Mouse (Mus musculus): ENCODE measurements around the gene Tomm6. TPM values are rescaled to one million over a fixed set of nuclear protein-coding genes. Genes with fewer than 3 reads are reported as not detected.

Tomm6 gene
- polyA plus RNA-seq, 1 experiment from 2014 or later = 324 TPM

DNA sequence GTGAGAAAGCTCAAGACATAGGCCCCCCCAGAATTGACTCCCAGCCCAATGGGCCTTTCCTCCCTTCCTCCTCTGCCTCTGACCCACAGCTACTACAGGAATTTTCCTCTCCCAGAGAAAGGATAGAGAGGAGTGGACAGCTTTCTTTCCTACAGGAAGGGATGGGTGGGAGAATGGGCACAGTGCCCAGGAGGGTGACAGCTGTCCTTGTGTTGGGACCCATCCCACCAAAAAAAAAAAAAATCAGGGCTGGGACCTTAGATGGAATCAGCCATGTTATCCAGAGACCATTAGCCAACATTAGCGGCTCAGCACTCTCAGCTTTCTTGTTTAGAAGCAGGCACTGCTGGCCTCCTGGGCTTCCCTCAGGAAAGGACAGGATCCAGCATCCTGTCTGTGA, 18.0 kb upstream of the Tomm6 start:
- TF ChIP-seq CTCF (IDR thresholded peaks at IDR 0.05) (no peak), EP300 (IDR thresholded peaks at IDR 0.05) (no peak)
- DNase-seq (ENCODE audit: low spot score) (no peak), ATAC-seq (no peak)
- H3K9me3 ChIP-seq (ENCODE audit: low read length) = no peaks in the 10 kb centered on the region
- no peak overlapping the region for H3K27ac ChIP-seq (ENCODE audit: low read length)
- no peak overlapping the region for H3K9ac ChIP-seq (replicated peaks; ENCODE audit: low read depth)
- no peaks in the 10 kb centered on the region for H3K27me3 ChIP-seq (replicated peaks; ENCODE audit: insufficient read depth, low read length)
- no peaks in the 10 kb centered on the region; the same call in 1 of the 2 replicates for H3K36me3 ChIP-seq (ENCODE audit: insufficient read depth, low read length)
- H3K4me3 ChIP-seq (ENCODE audit: low read depth, low read length) = no peak overlapping the region
- H3K4me2 ChIP-seq (replicated peaks; ENCODE audit: low read depth, low read length) = no peak overlapping the region
- no peaks in the 10 kb centered on the region for H3K4me1 ChIP-seq (ENCODE audit: insufficient read depth, low read depth, low read length)
- 58% methylated on average over 1 of the region's 1 CpGs for WGBS

GRCm38 (mm10) chr17:47704692-47705091, 16.5 kb upstream of the Tomm6 start:
- H3K27ac ChIP-seq (ENCODE audit: low read length) = no peak overlapping the region
- H3K9me3 ChIP-seq (ENCODE audit: low read length) = no peaks in the 10 kb centered on the region
- TF ChIP-seq CTCF (IDR thresholded peaks at IDR 0.05) = peak; percentile 26
- TF ChIP-seq EP300 (IDR thresholded peaks at IDR 0.05) = no peak
- ATAC-seq (no peak), DNase-seq (ENCODE audit: low spot score) (no peak)
- 73% methylated on average over 4 of the region's 4 CpGs for WGBS
- no peak overlapping the region for H3K4me2 ChIP-seq (replicated peaks; ENCODE audit: low read depth, low read length)
- H3K36me3 ChIP-seq (ENCODE audit: insufficient read depth, low read length) = no peaks in the 10 kb centered on the region; the same call in 1 of the 2 replicates
- no peaks in the 10 kb centered on the region for H3K4me1 ChIP-seq (ENCODE audit: insufficient read depth, low read depth, low read length)
- no peak overlapping the region for H3K9ac ChIP-seq (replicated peaks; ENCODE audit: low read depth)
- H3K4me3 ChIP-seq (ENCODE audit: low read depth, low read length) = no peak overlapping the region
- H3K27me3 ChIP-seq (replicated peaks; ENCODE audit: insufficient read depth, low read length) = no peaks in the 10 kb centered on the region

- 43% methylated on average over 20 of the region's 20 CpGs for WGBS
- no peak overlapping the region for H3K4me3 ChIP-seq (ENCODE audit: low read depth, low read length)
These were observed 15.4 kb upstream of the Tomm6 start for GRCm38 (mm10) chr17:47703556-47703955.

GRCm38 (mm10) chr17:47702548-47703345, 14.6 kb upstream of the Tomm6 start:
- no peak overlapping the region for H3K4me3 ChIP-seq (ENCODE audit: low read depth, low read length)
- no peak overlapping the region for H3K9ac ChIP-seq (replicated peaks; ENCODE audit: low read depth)
- peak; percentile 55 for DNase-seq (ENCODE audit: low spot score)
- no peaks in the 10 kb centered on the region for H3K27me3 ChIP-seq (replicated peaks; ENCODE audit: insufficient read depth, low read length)
- WGBS = 40% methylated on average over 28 of the region's 28 CpGs
- TF ChIP-seq EP300 (IDR thresholded peaks at IDR 0.05) (no peak), CTCF (IDR thresholded peaks at IDR 0.05) (no peak)
- no peak overlapping the region for H3K27ac ChIP-seq (ENCODE audit: low read length)
- ATAC-seq = peak; percentile 43
- H3K9me3 ChIP-seq (ENCODE audit: low read length) = no peaks in the 10 kb centered on the region
- H3K4me2 ChIP-seq (replicated peaks; ENCODE audit: low read depth, low read length) = no peak overlapping the region
- H3K36me3 ChIP-seq (ENCODE audit: insufficient read depth, low read length) = no peaks in the 10 kb centered on the region; the same call in 1 of the 2 replicates
- H3K4me1 ChIP-seq (ENCODE audit: insufficient read depth, low read depth, low read length) = no peaks in the 10 kb centered on the region

More at GRCm38 (mm10) chr17:47703556-47703955, 15.4 kb upstream of the Tomm6 start:
- no peaks in the 10 kb centered on the region for H3K9me3 ChIP-seq (ENCODE audit: low read length)
- no peaks in the 10 kb centered on the region for H3K4me1 ChIP-seq (ENCODE audit: insufficient read depth, low read depth, low read length)
- H3K27ac ChIP-seq (ENCODE audit: low read length) = no peak overlapping the region
- no peak overlapping the region for H3K4me2 ChIP-seq (replicated peaks; ENCODE audit: low read depth, low read length)
- no peak for DNase-seq (ENCODE audit: low spot score)
- H3K9ac ChIP-seq (replicated peaks; ENCODE audit: low read depth) = no peak overlapping the region
- no peak for ATAC-seq
- TF ChIP-seq CTCF (IDR thresholded peaks at IDR 0.05) = no peak
- TF ChIP-seq EP300 (IDR thresholded peaks at IDR 0.05) = no peak
- H3K27me3 ChIP-seq (replicated peaks; ENCODE audit: insufficient read depth, low read length) = no peaks in the 10 kb centered on the region
- no peaks in the 10 kb centered on the region; the same call in 1 of the 2 replicates for H3K36me3 ChIP-seq (ENCODE audit: insufficient read depth, low read length)

GRCm38 (mm10) chr17:47701793-47702192, 13.6 kb upstream of the Tomm6 start:
- Histone ChIP-seq H3K9me3 (ENCODE audit: low read length) (no peaks in the 10 kb centered on the region), H3K27ac (ENCODE audit: low read length) (no peak overlapping the region), H3K9ac (replicated peaks; ENCODE audit: low read depth) (no peak overlapping the region), H3K4me2 (replicated peaks; ENCODE audit: low read depth, low read length) (no peak overlapping the region), H3K36me3 (ENCODE audit: insufficient read depth, low read length) (no peaks in the 10 kb centered on the region; the same call in 1 of the 2 replicates), H3K27me3 (replicated peaks; ENCODE audit: insufficient read depth, low read length) (no peaks in the 10 kb centered on the region), H3K4me3 (ENCODE audit: low read depth, low read length) (no peak overlapping the region), H3K4me1 (ENCODE audit: insufficient read depth, low read depth, low read length) (no peaks in the 10 kb centered on the region)
- DNase-seq (ENCODE audit: low spot score) (no peak), ATAC-seq (no peak)
- no peak for TF ChIP-seq CTCF (IDR thresholded peaks at IDR 0.05)
- no peak for TF ChIP-seq EP300 (IDR thresholded peaks at IDR 0.05)
- 59% methylated on average over 9 of the region's 9 CpGs for WGBS

GRCm38 (mm10) chr17:47699055-47699454, 10.9 kb upstream of the Tomm6 start:
- Histone ChIP-seq H3K4me2 (replicated peaks; ENCODE audit: low read depth, low read length) (no peak overlapping the region), H3K9me3 (ENCODE audit: low read length) (no peaks in the 10 kb centered on the region), H3K36me3 (ENCODE audit: insufficient read depth, low read length) (no peaks in the 10 kb centered on the region; the same call in 1 of the 2 replicates), H3K27ac (ENCODE audit: low read length) (no peak overlapping the region), H3K4me3 (ENCODE audit: low read depth, low read length) (no peak overlapping the region), H3K27me3 (replicated peaks; ENCODE audit: insufficient read depth, low read length) (no peaks in the 10 kb centered on the region), H3K9ac (replicated peaks; ENCODE audit: low read depth) (no peak overlapping the region), H3K4me1 (ENCODE audit: insufficient read depth, low read depth, low read length) (no peaks in the 10 kb centered on the region)
- DNase-seq (ENCODE audit: low spot score) (no peak), ATAC-seq (no peak)
- 69% methylated on average over 2 of the region's 2 CpGs for WGBS
- TF ChIP-seq CTCF (IDR thresholded peaks at IDR 0.05) = no peak
- TF ChIP-seq EP300 (IDR thresholded peaks at IDR 0.05) = no peak
